Mouse (Mus musculus) embryonic facial prominence, embryonic 15.5 days (tissue): ENCODE data around the gene Foxd1. TPM values are rescaled to one million over a fixed set of nuclear protein-coding genes. Genes with fewer than 3 reads are reported as not detected.

Experiments
- ATAC-seq: fragments of 200-750 bp; cut with Nextera tagmentation; 2 replicates; pipeline ENCODE4 v1.8.0; 2017; ENCODE audit warnings: low read depth, moderate TSS enrichment; ENCODE audit not compliant: insufficient number of reproducible peaks, low FRiP score, low TSS enrichment
- H3K27ac ChIP-seq: fragments of 300-500 bp; sonication (generic); replicated peaks from 2 replicates; pipeline ENCODE4 v1.5.1; 2015; ENCODE audit warnings: mild to moderate bottlenecking, inconsistent platforms
- H3K27me3 ChIP-seq: fragments of 300-500 bp; sonication (generic); 2 replicates; pipeline ENCODE4 v1.6.1; 2015; ENCODE audit warnings: inconsistent platforms
- H3K36me3 ChIP-seq: fragments of 300-500 bp; sonication (generic); 2 replicates; pipeline ENCODE4 v1.6.1; 2015; ENCODE audit warnings: mild to moderate bottlenecking, inconsistent platforms
- H3K4me1 ChIP-seq: fragments of 300-500 bp; sonication (generic); 2 replicates; pipeline ENCODE4 v1.6.1; 2015; ENCODE audit warnings: inconsistent platforms
- H3K4me2 ChIP-seq: fragments of 300-500 bp; sonication (generic); replicated peaks from 2 replicates; pipeline ENCODE4 v1.6.1; 2015; ENCODE audit warnings: mild to moderate bottlenecking, inconsistent platforms
- H3K4me3 ChIP-seq: fragments of 300-500 bp; sonication (generic); replicated peaks from 2 replicates; pipeline ENCODE4 v1.5.1; 2015; ENCODE audit warnings: mild to moderate bottlenecking, inconsistent platforms
- H3K9ac ChIP-seq: fragments of 300-500 bp; sonication (generic); 2 replicates; pipeline ENCODE4 v1.6.1; 2015; ENCODE audit warnings: inconsistent platforms
- H3K9me3 ChIP-seq: fragments of 300-500 bp; sonication (generic); replicated peaks from 2 replicates; pipeline ENCODE4 v1.6.1; 2016; ENCODE audit warnings: inconsistent platforms
- WGBS: fragments of 180-500 bp; shearing (Covaris S2); methylation state at CpG from one replicate; pipeline ENCODE4 v1.1.7; 2015; 5-methylcytosine and 5-hydroxymethylcytosine counted together
- polyA plus RNA-seq: library from polyadenylated mRNA; unstranded; fragments of >200 nt; fragmentation: Nextera tagmentation; extraction: Ambion mirVana; gene quantifications from 2 replicates; pipeline ENCODE4 v1.2.1, GENCODE M21; 2015

Gene Foxd1
- polyA plus RNA-seq, 1 experiment from 2014 or later = 3.1 TPM

DNA sequence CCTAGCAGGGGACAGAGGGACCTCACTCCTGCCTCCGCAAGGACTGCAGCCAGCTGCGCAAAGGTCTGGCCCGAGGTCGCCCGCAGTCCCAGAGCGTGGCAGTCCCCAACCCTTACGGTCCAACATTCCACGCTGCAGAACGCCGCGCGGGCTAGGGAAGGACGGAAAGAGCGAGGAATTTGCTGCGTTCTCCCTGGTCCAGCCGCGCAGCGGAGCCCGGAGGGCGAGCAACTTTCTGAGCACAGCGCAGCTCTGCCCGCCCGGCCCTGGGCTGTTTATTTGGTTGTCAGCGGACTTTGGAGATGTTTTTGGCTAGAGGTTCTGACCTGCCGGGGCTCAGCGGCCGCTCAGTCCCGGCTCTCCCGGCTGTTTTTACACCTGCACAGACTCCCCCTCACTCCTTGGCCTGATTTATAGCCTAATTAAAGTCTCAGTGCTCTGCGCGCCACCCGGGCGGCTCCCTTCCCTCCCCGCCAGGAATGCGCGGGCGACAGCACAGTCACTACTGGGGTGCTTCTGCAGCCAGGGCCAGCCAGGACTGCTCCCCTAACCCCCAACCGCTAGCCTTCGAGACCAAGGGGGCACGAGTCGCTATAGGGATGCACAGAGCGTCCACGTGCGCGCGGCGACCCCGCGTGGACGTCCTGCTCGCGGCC lies 11.9 kb downstream of the Foxd1 start:
- WGBS = under 1% methylated on average over 52 of the region's 52 CpGs
- Histone ChIP-seq H3K36me3 (no peaks in the 10 kb centered on the region), H3K9ac (no peak overlapping the region), H3K9me3 (no peaks in the 10 kb centered on the region), H3K27me3 (peaks cover 79% of the 10 kb centered on the region), H3K27ac (no peak overlapping the region), H3K4me2 (peak overlapping the region; percentile 66), H3K4me1 (peaks cover 16% of the 10 kb centered on the region), H3K4me3 (peak overlapping the region; percentile 32)
- ATAC-seq = 0 out of 2 replicates have a peak, but pooled peaks have one; percentile 43

DNA sequence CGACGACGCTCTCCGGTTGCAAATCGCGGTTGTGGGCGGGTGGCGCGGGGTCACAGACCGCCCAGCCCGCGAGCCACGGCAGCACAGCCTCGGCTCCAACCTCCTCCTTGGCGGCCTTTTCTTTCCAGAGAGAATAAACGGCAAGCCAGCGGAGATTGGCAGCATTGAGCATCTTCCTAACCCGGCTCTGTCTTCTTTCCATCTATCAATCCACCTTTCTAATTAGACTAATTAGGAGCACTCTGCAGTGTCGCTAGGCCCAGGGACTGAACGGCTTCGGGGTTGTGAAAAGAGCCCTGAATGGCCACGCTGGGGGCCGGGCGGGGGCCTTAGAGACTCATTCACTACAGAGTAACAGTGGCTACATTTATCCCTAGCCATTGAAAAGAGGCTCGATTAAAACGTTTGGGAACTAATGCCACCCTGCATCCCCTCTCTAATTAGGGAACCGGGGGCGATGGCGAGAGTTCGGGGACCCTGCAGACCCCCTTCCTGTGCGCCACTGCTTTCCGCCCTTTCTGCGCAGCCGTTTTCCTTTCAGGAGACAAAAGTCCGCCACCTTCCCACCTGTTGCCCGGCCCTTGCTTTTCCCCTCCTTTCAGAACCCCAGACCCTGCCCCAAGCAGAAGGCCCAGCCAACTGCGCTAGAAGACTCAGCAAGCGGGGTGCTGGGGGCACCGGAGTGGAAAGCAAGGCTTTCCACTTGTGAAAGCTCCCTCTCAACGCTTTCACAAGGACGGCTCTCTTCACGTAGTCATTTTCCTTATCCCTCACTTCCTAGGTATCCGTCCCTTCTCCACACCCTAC lies 12.6 kb downstream of the Foxd1 start:
- no peak for ATAC-seq
- Histone ChIP-seq H3K36me3 (no peaks in the 10 kb centered on the region), H3K9me3 (no peaks in the 10 kb centered on the region), H3K4me3 (peak overlapping the region; percentile 32), H3K27ac (no peak overlapping the region), H3K4me2 (peak overlapping the region; percentile 66), H3K4me1 (peaks cover 16% of the 10 kb centered on the region), H3K9ac (no peak overlapping the region), H3K27me3 (peaks cover 72% of the 10 kb centered on the region)
- WGBS = 3% methylated on average over 43 of the region's 43 CpGs

DNA sequence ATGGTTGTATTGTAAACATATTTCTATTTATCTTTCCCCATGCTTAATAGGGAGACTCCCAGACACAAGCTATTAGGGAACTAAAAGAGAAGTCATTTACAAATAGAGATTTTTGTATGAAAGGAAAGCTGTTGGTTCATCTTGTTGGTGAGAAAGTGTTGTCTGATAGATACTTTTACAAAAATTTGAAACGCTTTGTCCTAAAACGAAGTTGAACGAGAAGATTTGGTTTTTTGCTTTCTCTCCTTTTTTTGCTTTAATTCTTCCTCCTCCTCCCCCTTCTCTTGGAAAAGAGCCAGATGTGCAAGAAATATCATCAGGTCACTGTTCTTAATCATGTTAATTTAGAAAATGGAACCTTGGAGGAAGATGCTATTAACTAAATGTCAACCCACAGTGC lies 13.6 kb downstream of the Foxd1 start:
- WGBS = 21% methylated on average over 3 of the region's 3 CpGs

DNA sequence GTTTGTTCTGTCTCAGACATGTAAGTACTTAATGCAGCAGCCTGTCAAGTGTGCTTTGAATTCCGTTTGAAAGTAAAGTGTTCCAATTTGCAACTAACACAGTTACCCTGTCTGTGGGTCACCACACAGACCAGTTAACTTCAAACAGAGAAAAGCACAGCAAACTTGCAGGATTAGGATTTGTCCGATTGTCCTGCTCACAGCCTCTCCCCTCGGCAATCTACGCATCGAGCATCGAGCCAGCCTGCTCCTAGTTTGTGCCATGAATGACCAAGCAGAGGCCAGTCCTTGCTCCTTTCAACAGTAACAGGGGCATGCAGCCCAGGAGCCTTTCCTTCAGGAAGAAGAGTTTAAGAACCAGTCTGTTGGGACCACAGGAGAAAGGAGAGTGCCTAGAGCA lies 15.0 kb downstream of the Foxd1 start:
- peaks cover 16% of the 10 kb centered on the region for H3K4me1 ChIP-seq
- 28% methylated on average over 6 of the region's 6 CpGs for WGBS
- no peak overlapping the region for H3K27ac ChIP-seq
- no peak overlapping the region for H3K4me2 ChIP-seq
- no peaks in the 10 kb centered on the region for H3K9me3 ChIP-seq
- peaks cover 60% of the 10 kb centered on the region for H3K27me3 ChIP-seq
- no peak overlapping the region for H3K9ac ChIP-seq
- ATAC-seq = no peak
- H3K36me3 ChIP-seq = no peaks in the 10 kb centered on the region
- no peak overlapping the region for H3K4me3 ChIP-seq

More for the DNA sequence above, 13.6 kb downstream of the Foxd1 start:
- Histone ChIP-seq H3K27ac (no peak overlapping the region), H3K9ac (no peak overlapping the region), H3K27me3 (peaks cover 65% of the 10 kb centered on the region), H3K4me2 (no peak overlapping the region), H3K4me1 (peaks cover 16% of the 10 kb centered on the region), H3K9me3 (no peaks in the 10 kb centered on the region), H3K36me3 (no peaks in the 10 kb centered on the region), H3K4me3 (no peak overlapping the region)
- no peak for ATAC-seq

DNA sequence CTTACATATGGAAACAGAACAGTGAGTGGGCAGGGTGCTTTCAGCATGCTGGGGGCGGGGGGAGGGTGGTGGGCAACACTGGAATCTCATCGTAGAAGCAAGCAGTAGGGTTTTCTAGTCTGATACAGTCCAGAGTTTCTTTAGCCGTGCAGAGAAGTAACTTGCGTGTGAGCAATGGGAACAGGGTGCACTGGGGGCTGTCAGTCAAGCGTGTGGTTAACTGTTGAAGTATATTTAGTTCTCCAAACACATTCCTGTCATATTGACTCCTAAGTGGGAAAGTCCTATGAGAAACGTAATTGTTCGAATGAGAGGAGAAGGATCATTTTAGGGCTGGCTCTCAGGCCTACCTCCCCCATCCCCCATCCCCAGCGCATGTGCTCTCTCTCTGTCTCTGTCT lies 20.5 kb downstream of the Foxd1 start:
- Histone ChIP-seq H3K4me1 (peaks cover 9% of the 10 kb centered on the region), H3K27ac (no peak overlapping the region), H3K27me3 (peaks cover 15% of the 10 kb centered on the region), H3K9ac (no peak overlapping the region), H3K4me2 (no peak overlapping the region), H3K4me3 (no peak overlapping the region), H3K36me3 (no peaks in the 10 kb centered on the region), H3K9me3 (no peaks in the 10 kb centered on the region)
- WGBS = 34% methylated on average over 8 of the region's 8 CpGs
- no peak for ATAC-seq

DNA sequence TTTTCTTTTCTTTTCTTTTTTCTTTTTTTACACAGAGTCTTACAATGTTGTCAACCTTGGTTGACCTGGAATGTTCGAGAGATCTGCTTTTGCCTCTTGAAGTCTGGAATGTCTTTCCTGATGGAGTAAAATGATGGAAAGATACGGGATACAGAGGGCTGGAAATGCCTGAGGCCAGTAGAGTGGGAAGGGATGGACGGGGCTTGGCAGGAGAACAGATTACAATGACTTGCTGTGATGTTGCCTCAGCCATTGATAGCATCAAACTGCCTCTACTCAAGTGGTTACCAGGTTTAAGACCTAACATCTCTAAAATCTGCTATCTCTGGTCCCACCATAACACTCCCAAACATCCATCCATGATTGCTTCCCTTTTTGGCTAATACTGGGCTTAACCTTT lies 20.9 kb downstream of the Foxd1 start:
- WGBS = 30% methylated on average over 3 of the region's 3 CpGs
- no peak for ATAC-seq
- no peak overlapping the region for H3K27ac ChIP-seq

DNA sequence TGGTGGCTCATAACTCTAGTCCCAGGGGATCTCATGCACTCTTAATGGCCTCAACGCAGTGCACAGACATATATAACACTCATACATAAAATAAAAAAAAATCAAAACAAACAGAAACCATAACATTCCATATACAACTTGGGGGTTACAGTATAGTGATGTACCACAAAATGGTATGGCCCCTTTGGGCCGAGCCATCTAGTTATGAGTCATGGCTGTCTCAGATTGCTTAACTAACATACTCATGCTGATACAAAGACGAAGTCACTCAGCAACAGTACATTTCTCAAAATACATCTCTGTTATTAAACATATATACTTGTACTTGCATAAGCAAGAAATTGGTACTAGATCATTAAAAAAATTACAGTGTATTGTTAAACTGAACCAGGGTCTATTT lies 23.7 kb downstream of the Foxd1 start:
- no peak overlapping the region for H3K9ac ChIP-seq
- no peak overlapping the region for H3K27ac ChIP-seq
- H3K4me3 ChIP-seq = no peak overlapping the region
- ATAC-seq = no peak
- no peak overlapping the region for H3K4me2 ChIP-seq
- no peaks in the 10 kb centered on the region for H3K36me3 ChIP-seq
- H3K4me1 ChIP-seq = peaks cover 9% of the 10 kb centered on the region
- H3K9me3 ChIP-seq = no peaks in the 10 kb centered on the region
- 74% methylated on average over 3 of the region's 3 CpGs for WGBS
- peaks cover 10% of the 10 kb centered on the region; the same call in 1 of the 2 replicates for H3K27me3 ChIP-seq

More for the DNA sequence above, 20.9 kb downstream of the Foxd1 start:
- H3K27me3 ChIP-seq = peaks cover 11% of the 10 kb centered on the region
- no peak overlapping the region for H3K4me3 ChIP-seq
- no peak overlapping the region for H3K4me2 ChIP-seq
- no peaks in the 10 kb centered on the region for H3K36me3 ChIP-seq
- H3K9ac ChIP-seq = no peak overlapping the region
- H3K4me1 ChIP-seq = peaks cover 9% of the 10 kb centered on the region
- H3K9me3 ChIP-seq = no peaks in the 10 kb centered on the region

DNA sequence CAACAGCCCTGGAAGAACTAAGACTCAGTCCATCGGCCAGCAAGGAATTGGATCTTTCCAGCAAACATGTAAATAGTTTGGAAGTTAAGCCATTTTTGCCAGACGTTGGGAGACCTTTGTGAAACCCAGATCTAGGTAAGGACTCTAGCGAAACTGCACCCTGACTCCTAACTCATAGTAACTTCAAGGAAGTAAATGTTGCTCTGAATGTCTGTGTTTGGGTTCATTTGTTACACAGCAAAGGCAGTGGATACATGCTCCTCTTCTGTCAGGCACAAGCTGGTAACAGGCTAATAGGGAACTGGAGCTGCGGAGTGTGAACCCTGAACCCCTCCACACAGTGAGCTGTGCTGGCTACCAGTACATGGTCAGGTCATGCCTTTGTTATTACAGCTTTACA lies 28.7 kb downstream of the Foxd1 start:
- Histone ChIP-seq H3K36me3 (no peaks in the 10 kb centered on the region), H3K9me3 (0 out of 2 replicates have a peak, but pooled peaks cover 5% of the 10 kb centered on the region), H3K4me1 (no peaks in the 10 kb centered on the region), H3K9ac (no peak overlapping the region), H3K27me3 (peaks cover 11% of the 10 kb centered on the region), H3K4me3 (no peak overlapping the region), H3K4me2 (no peak overlapping the region), H3K27ac (no peak overlapping the region)
- ATAC-seq = no peak
- 75% methylated on average over 4 of the region's 4 CpGs for WGBS

DNA sequence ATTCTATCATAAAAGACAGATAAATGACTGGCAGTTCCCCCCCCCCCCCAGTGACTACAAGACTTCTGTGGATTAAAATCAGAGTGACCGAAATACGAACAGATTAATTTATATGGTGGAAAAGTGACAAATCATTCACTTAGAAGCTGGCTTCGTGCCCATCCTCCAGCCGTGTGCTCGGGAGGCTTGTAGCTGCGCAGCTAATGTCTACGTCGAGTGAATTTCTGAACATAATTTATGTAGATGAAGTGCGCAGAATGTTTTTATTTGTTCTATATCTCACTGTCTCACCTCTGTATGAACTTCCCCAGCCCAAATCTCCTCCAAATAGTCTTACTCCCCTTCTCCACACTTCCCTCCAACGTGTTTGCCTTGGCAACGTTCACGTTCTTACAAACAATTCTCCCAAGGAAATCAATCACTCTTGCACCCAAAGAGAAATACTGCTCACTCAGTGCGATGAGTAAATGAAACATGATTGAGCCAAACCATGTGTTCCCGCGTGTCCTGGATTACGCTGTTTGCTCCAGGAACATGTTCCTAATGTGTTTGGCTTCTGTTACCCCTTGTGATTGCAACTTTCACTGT lies 30.0 kb downstream of the Foxd1 start:
- no peaks in the 10 kb centered on the region for H3K36me3 ChIP-seq
- WGBS = 71% methylated on average over 16 of the region's 16 CpGs
- no peak overlapping the region for H3K4me3 ChIP-seq
- ATAC-seq = no peak
- peaks cover 16% of the 10 kb centered on the region for H3K27me3 ChIP-seq
- H3K9me3 ChIP-seq = 0 out of 2 replicates have a peak, but pooled peaks cover 5% of the 10 kb centered on the region
- H3K4me2 ChIP-seq = no peak overlapping the region
- H3K27ac ChIP-seq = no peak overlapping the region
- H3K9ac ChIP-seq = no peak overlapping the region
- H3K4me1 ChIP-seq = no peaks in the 10 kb centered on the region

DNA sequence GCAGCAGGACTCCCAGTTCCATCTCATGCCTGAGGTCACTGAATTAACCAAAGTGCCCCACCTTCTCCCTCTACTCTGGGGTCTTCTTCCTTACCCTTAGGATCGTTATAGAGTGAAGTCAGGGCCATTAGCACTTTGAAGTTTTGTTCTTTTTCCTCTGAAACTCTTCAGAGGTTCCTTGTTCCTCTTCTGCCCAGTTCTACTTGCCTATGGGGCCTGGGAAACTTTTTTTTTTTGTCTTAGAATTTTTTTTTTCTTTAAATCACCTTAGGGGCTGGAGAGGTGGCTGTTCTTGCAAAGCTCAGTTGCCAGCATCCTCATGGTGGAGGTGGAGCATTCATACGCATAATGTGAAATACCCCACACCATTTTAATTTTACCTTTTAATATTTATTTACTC lies 31.8 kb downstream of the Foxd1 start:
- Histone ChIP-seq H3K27me3 (peaks cover 29% of the 10 kb centered on the region), H3K4me2 (no peak overlapping the region), H3K27ac (no peak overlapping the region), H3K9ac (no peak overlapping the region), H3K36me3 (no peaks in the 10 kb centered on the region), H3K4me3 (no peak overlapping the region), H3K9me3 (0 out of 2 replicates have a peak, but pooled peaks cover 5% of the 10 kb centered on the region), H3K4me1 (peaks cover 8% of the 10 kb centered on the region)
- WGBS = 74% methylated on average over 2 of the region's 2 CpGs
- no peak for ATAC-seq

DNA sequence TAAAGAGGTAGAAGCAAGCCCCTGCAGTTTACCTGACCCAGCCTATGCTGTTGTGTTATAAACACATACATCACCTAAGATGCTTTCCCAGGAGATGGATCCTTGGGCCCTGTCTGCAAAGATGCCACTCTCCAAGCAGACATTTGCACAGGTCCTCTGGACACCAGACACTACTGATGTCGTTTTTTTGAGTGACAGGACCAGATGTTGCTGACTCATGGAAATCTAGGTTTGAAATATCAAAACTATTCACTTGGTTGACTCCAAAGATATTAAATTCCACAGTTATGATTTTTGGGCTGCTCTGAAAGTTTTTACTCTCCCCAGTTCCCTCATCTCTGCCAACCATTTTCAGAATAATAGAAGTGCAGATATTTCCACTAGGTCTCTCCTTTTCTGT lies 35.0 kb downstream of the Foxd1 start:
- no peaks in the 10 kb centered on the region for H3K36me3 ChIP-seq
- H3K4me1 ChIP-seq = peaks cover 37% of the 10 kb centered on the region
- ATAC-seq = no peak
- no peak overlapping the region for H3K4me3 ChIP-seq
- no peak overlapping the region for H3K4me2 ChIP-seq
- H3K9me3 ChIP-seq = 0 out of 2 replicates have a peak, but pooled peaks cover 5% of the 10 kb centered on the region
- H3K9ac ChIP-seq = no peak overlapping the region
- peaks cover 56% of the 10 kb centered on the region for H3K27me3 ChIP-seq
- H3K27ac ChIP-seq = no peak overlapping the region
- 35% methylated on average over 1 of the region's 1 CpGs for WGBS
